Mouse (Mus musculus): ENCODE measurements around the gene Cplx1.

- no peak for TF ChIP-seq GATA1 (IDR thresholded peaks at IDR 0.05; ENCODE audit: low read length)
- TF ChIP-seq TAL1 (IDR thresholded peaks at IDR 0.05; ENCODE audit: low read length) = no peak
These were observed 21.2 kb upstream of the Cplx1 start for GRCm38 (mm10) chr5:108570991-108571390.
